ENCODE assay signal across 11 mouse cellular contexts in genomic region chr7:28410841-28411475, GRCm38 (mm10). TPM values are rescaled to one million over a fixed set of nuclear protein-coding genes. Genes with fewer than 3 reads are reported as not detected.
A peak's percentile ranks its signal among the peaks of the same experiment; 100 is the strongest.
DNase-seq lines count a peak whose midpoint lies in the region; ATAC-seq lines count a peak whose summit lies in the region.
"Had no signal": no experiment of that assay in that cellular context is flagged by ENCODE, and none has a peak within 500 bp of the region (broad histone marks: within the 10 kb centered on the region; RNA-seq: fewer than 3 reads in every experiment).

No protein-coding gene starts in this region.

- intact Hi-C loops in heart, postnatal 36 days (cut with DNase I), result no loop called here

- no peak overlapping the region for H3K4me3 ChIP-seq in brown adipose tissue, adult 24 weeks (ENCODE audit: insufficient read depth, low read depth, low read length)
- H3K4me3 ChIP-seq: limb, embryonic 15.5 days had no signal

- peaks cover 11% of the 10 kb centered on the region; the same call in 1 of the 2 replicates for H3K4me1 ChIP-seq in brown adipose tissue, adult 24 weeks (ENCODE audit: control insufficient read depth, insufficient read depth, insufficient read length, low read length)

- no peak for ATAC-seq in megakaryocyte progenitor cell, adult 5-6 weeks (replicated peaks; ENCODE audit: poor library complexity)
- ATAC-seq: Patski had no signal

- DNase-seq in adrenal gland, adult 2 months, result peak; percentile 88
- peak; percentile 65 for DNase-seq in heart, postnatal 36 days
- peak; percentile 83 for DNase-seq in lung, postnatal 10 days
- DNase-seq in T-cell, adult 2 months (ENCODE audit: low spot score), result no peak
- no peak for DNase-seq in yolk sac, embryonic 10.5 days (ENCODE audit: low spot score)
- no peak for DNase-seq in layer of hippocampus, adult 9-11 months
- DNase-seq: cerebellum, adult 9-11 months had no signal

- H3K27ac ChIP-seq in brown adipose tissue, adult 24 weeks (replicated peaks; ENCODE audit: low read depth, low read length), result peak overlapping the region; percentile 13
- H3K27ac ChIP-seq: limb, embryonic 15.5 days had no signal

RNA-seq across cellular contexts. Expression of gene Paf1, which starts 18.2 kb away (rescaled TPM):
- 100 to 1,000 TPM in 1 of 2 experiments, 10 to 100 TPM in 1; 73.4 to 104 TPM for total RNA-seq in adrenal gland, adult 2 months (2021)
- polyA plus RNA-seq in adrenal gland, adult 2 months (2012; rRNA removed), result 323 and 399 TPM in 2 replicates
- 50.4 and 62.6 TPM in 2 replicates for polyA plus RNA-seq in brown adipose tissue, adult 24 weeks (2012; ENCODE audit: insufficient read depth, insufficient read length, missing spikeins)
- 10 to 100 TPM; 38.8 to 48.0 TPM for total RNA-seq in heart, postnatal 36 days (2021)
- 63.9 and 89.2 TPM in 2 replicates for total RNA-seq in megakaryocyte progenitor cell, adult 5-6 weeks (2015)
- 146 and 184 TPM in 2 replicates for total RNA-seq in megakaryocyte progenitor cell, adult 5-6 weeks (2017)

RNA-seq across cellular contexts. Expression of gene Med29, which starts 18.4 kb away (rescaled TPM):
- total RNA-seq in adrenal gland, adult 2 months (2021), result 10 to 100 TPM; 39.6 to 49.7 TPM
- polyA plus RNA-seq in adrenal gland, adult 2 months (2012; rRNA removed), result 72.1 and 88.5 TPM in 2 replicates
- polyA plus RNA-seq in brown adipose tissue, adult 24 weeks (2012; ENCODE audit: insufficient read depth, insufficient read length, missing spikeins), result 18.4 and 20.2 TPM in 2 replicates
- 10 to 100 TPM; 18.2 to 20.1 TPM for total RNA-seq in heart, postnatal 36 days (2021)
- total RNA-seq in megakaryocyte progenitor cell, adult 5-6 weeks (2015), result 30.6 and 36.8 TPM in 2 replicates
- 18.0 and 21.1 TPM in 2 replicates for total RNA-seq in megakaryocyte progenitor cell, adult 5-6 weeks (2017)

RNA-seq across cellular contexts. Expression of gene Gmfg, which starts 26.3 kb away (rescaled TPM):
- total RNA-seq in adrenal gland, adult 2 months (2021), result 10 to 100 TPM in 1 of 2 experiments, 1 to 10 TPM in 1; 7.1 to 10.4 TPM
- 0.58 and 0.89 TPM in 2 replicates for polyA plus RNA-seq in adrenal gland, adult 2 months (2012; rRNA removed)
- 7.1 and 9.6 TPM in 2 replicates for polyA plus RNA-seq in brown adipose tissue, adult 24 weeks (2012; ENCODE audit: insufficient read depth, insufficient read length, missing spikeins)
- 1 to 10 TPM; 4.6 to 7.2 TPM for total RNA-seq in heart, postnatal 36 days (2021)
- 378 and 389 TPM in 2 replicates for total RNA-seq in megakaryocyte progenitor cell, adult 5-6 weeks (2015)
- total RNA-seq in megakaryocyte progenitor cell, adult 5-6 weeks (2017), result 658 and 664 TPM in 2 replicates

RNA-seq across cellular contexts. Expression of gene Zfp36, which starts 30.9 kb away (rescaled TPM):
- total RNA-seq in adrenal gland, adult 2 months (2021), result 10 to 100 TPM; 16.3 to 19.4 TPM
- polyA plus RNA-seq in adrenal gland, adult 2 months (2012; rRNA removed), result 25.9 and 32.3 TPM in 2 replicates
- polyA plus RNA-seq in brown adipose tissue, adult 24 weeks (2012; ENCODE audit: insufficient read depth, insufficient read length, missing spikeins), result 25.1 and 70.2 TPM in 2 replicates
- total RNA-seq in heart, postnatal 36 days (2021), result 10 to 100 TPM; 14.7 to 29.0 TPM
- total RNA-seq in megakaryocyte progenitor cell, adult 5-6 weeks (2015), result 87.3 and 149 TPM in 2 replicates
- 26.0 and 46.4 TPM in 2 replicates for total RNA-seq in megakaryocyte progenitor cell, adult 5-6 weeks (2017)

RNA-seq across cellular contexts. Expression of gene Plekhg2, which starts 38.6 kb away (rescaled TPM):
- total RNA-seq in adrenal gland, adult 2 months (2021), result 10 to 100 TPM; 14.9 to 15.6 TPM
- polyA plus RNA-seq in adrenal gland, adult 2 months (2012; rRNA removed), result 22.5 and 23.2 TPM in 2 replicates
- polyA plus RNA-seq in brown adipose tissue, adult 24 weeks (2012; ENCODE audit: insufficient read depth, insufficient read length, missing spikeins), result 3.1 and 3.5 TPM in 2 replicates
- 10 to 100 TPM; 15.1 to 15.8 TPM for total RNA-seq in heart, postnatal 36 days (2021)
- 2.9 and 4.3 TPM in 2 replicates for total RNA-seq in megakaryocyte progenitor cell, adult 5-6 weeks (2015)
- total RNA-seq in megakaryocyte progenitor cell, adult 5-6 weeks (2017), result 2.0 and 2.1 TPM in 2 replicates

Comparison
In these comparisons a context has a peak if more than half of its experiments do, and no peak if none do; other contexts are left out.
1. DNase-seq: peak in adrenal gland, adult 2 months (single experiment), heart, postnatal 36 days (2 of 2) and lung, postnatal 10 days (single experiment); none in T-cell, adult 2 months (single experiment), yolk sac, embryonic 10.5 days (single experiment) and layer of hippocampus, adult 9-11 months (single experiment).
2. RNA of gene Gmfg, which starts 26.3 kb away (total RNA-seq): 378 to 664 TPM in megakaryocyte progenitor cell, adult 5-6 weeks; 7.1 to 10.4 TPM in adrenal gland, adult 2 months and 4.6 to 7.2 TPM in heart, postnatal 36 days; every median in the first group is over 10 times any median in the second.